Mouse (Mus musculus): ENCODE data around the gene Olfr171.
"Not testable (repeated sequence)": the region's sequence is repeated elsewhere in the genome, so short reads cannot be mapped to it uniquely, and the experiment has no call there.

The Olfr171 gene

DNA sequence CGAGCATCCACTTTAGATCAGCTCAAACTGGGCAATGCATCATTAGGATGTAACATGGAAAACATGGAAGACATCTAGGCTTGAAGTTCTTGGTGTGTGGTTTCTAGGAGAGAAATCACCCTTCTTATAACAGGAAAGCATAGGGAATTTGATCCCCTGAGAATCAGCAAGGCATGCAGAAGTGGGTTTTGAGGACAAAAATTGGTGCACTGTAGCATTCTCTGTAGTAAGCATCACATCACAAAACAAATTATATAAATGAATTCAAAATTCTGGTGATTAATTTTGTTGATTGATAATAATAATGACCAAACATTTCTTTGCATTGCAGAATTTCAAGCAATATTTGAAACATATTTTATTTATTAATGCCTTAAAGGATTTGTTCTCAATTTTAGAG, at the start of gene Olfr171:
Gene Olfr171 (minus strand): TSS at position 101 of the 400 bp plus-strand sequence.
- DNase-seq (ENCODE audit: low read depth) = no peak

DNA sequence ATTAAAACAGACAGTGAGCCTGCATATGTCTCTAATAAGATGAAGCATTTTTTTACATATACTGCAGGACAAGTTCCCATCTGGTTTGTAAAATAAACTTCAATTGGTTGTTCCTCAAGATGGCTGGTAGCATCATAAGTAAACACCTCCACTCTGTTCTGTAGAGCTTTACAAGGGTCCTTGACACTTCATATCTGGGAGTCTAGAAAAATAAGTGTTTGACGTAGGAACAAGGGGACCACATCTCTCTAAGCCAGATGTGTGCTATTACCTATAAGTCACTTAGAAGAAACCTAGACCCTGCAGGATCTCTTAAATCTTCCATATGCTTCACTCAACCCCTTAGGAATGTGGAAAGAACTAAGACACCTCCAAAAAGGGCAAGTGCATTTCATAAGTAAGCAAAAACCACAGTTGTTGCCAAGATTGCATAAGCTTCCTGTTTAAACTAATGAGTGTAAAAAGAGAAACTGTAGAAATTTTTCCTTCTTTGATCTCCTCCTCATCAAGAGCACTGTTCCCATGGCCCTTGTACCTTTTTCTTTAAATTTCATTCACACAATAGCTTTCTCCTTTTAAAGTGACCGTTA, 41.1 kb upstream of the Olfr171 start:
- no peak for DNase-seq (ENCODE audit: low read depth)

DNA sequence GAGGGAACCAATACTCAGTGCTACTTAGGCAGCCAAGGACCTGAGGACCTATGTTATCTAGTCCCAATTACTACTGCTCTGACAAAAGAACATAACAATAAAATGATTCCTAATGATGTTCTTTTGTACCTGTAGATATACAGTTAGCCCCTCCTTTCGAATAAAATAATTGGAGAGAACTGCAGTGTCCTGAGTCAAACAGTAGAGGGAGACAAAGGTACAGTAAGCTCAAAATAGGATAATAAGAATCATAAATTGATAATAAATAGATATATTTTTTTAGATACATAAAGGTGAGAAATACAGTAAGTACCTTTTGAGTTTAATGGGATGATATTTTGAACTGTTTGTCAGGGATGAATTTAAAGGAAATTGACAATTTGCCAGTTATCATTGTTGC, 36.6 kb upstream of the Olfr171 start:
- DNase-seq (ENCODE audit: low read depth) = peak; percentile 8

DNA sequence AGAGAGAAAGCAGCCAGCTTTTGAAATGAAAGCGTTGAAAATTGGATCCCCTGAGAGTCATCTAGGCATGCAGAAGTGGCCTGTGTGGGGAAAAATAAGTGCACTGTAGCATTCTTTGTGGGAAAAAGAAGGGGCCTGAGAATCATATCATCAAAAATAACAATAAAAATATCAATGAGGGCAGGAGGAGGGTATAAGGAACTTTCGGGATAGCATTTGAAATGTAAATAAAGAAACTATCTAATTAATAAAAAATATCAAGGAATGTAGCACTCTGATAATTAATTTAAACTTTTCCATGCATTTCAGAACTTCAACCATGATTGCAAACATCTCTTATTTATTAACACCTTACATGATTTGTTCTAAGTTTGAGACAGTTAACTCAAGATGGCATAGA, 17.9 kb downstream of the Olfr171 start, which contains the start of gene Olfr170:
Gene Olfr170 (minus strand): TSS at position 101 of the 400 bp plus-strand sequence.
- not testable (repeated sequence) for DNase-seq (ENCODE audit: low read depth)

DNA sequence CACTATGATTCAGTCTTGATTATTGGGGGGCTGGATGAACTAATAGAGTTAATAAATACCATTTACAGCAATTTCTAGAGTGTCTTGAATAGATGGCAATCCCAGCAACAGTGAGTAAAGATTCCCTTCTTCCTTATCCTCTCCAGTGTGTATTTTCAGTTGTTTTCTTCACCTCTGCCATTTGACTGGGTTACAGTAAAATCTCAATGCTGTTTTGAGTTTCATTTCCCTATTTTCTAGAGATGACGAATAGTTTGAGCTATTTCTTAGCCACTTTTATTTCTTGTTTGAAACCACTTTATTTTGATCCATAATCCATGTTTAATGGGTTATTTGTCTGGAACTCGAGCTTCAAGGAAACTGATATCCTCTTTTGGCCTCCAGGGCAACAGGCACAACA, 26.6 kb downstream of the Olfr171 start:
- no peak for DNase-seq (ENCODE audit: low read depth)
